Mouse (Mus musculus) ES-Bruce4 (cell line): ENCODE data around the gene Tshz2.

Experiments
- CTCF ChIP-seq: IDR thresholded peaks from one replicate; pipeline ENCODE4 v1.8.1; 2011; ENCODE audit warnings: low read depth, low read length
- EP300 ChIP-seq: IDR thresholded peaks from 2 replicates; pipeline ENCODE4 v1.6.1; 2011; ENCODE audit warnings: low read depth, low read length; ENCODE audit not compliant: insufficient read depth
- POLR2A ChIP-seq: IDR thresholded peaks from one replicate; pipeline ENCODE4 v1.8.1; 2011; ENCODE audit warnings: low read length; ENCODE audit not compliant: insufficient read depth

DNA sequence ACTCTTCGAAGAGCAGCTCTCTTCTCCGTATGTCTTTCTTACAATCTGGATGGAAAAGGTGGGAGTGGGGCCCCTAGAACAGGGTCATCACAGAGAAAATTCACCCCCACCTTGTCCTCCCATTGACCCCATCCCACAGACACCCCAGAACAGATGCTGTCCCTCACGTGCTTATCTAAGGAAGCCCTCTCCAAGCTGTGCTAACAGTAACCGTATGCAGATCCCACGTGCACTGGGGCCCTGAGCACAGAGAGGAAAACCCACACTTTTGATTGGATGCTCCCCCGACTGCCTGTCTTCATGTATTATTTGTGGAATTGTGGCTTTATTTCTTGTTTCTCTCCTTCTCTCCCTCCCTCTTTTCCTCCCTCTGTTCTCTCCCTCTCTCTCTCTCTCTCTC lies 229.9 kb downstream of the Tshz2 start:
- TF ChIP-seq CTCF, result no peak
- no peak for TF ChIP-seq POLR2A
- TF ChIP-seq EP300, result no peak
